Mouse (Mus musculus): Measurements from ENCODE around the gene Naaladl1. TPM values are rescaled to one million over a fixed set of nuclear protein-coding genes. Genes with fewer than 3 reads are reported as not detected.
"Not testable (repeated sequence)": the region's sequence is repeated elsewhere in the genome, so short reads cannot be mapped to it uniquely, and the experiment has no call there.

Naaladl1 gene
- total RNA-seq, 2 experiments from 2014 or later, result not detected

- DNase-seq (ENCODE audit: low spot score in 2 of 2), result no peak
- intact Hi-C loops (cut with DNase I), result loop anchor here (5.0 kb wide), 1 partner anchor 54 kb away; the partner anchor contains the start of gene Tm7sf2
Observed at GRCm38 (mm10) chr19:6121761-6122160, 16.2 kb downstream of the Naaladl1 start.

GRCm38 (mm10) chr19:6123330-6123729 lies 17.7 kb downstream of the Naaladl1 start:
- intact Hi-C loops (cut with DNase I), result loop anchor here (5.0 kb wide), 1 partner anchor 56 kb away; the partner anchor contains the start of gene Tm7sf2

GRCm38 (mm10) chr19:6124898-6125297 lies 19.3 kb downstream of the Naaladl1 start:
- no peak for DNase-seq (ENCODE audit: low spot score in 2 of 2)
- intact Hi-C loops (cut with DNase I), result loop anchor here (5.0 kb wide), 2 partner anchors 58 to 112 kb away; partner anchors contain the start of genes Ppp2r5b and Tm7sf2

More at GRCm38 (mm10) chr19:6123330-6123729, 17.7 kb downstream of the Naaladl1 start:
- no peak for DNase-seq (ENCODE audit: low spot score in 2 of 2)

GRCm38 (mm10) chr19:6126289-6126688 lies 20.7 kb downstream of the Naaladl1 start:
- DNase-seq (ENCODE audit: low spot score in 2 of 2), result peak; percentile 42 to 43
- intact Hi-C loops (cut with DNase I), result loop anchor here (5.0 kb wide), 1 partner anchor 111 kb away; the partner anchor contains the start of gene Ppp2r5b

- no peak for DNase-seq (ENCODE audit: low spot score in 2 of 2)
- intact Hi-C loops (cut with DNase I), result loop anchor here (5.0 kb wide), 1 partner anchor 110 kb away; the partner anchor contains the start of gene Ppp2r5b
Observed at GRCm38 (mm10) chr19:6126789-6127580, 21.4 kb downstream of the Naaladl1 start.

- peak; percentile 93 to 97 for DNase-seq (ENCODE audit: low spot score in 2 of 2)
- intact Hi-C loops (cut with DNase I), result loop anchor here (5.0 kb wide), 1 partner anchor 109 kb away; the partner anchor contains the start of gene Ppp2r5b
Observed at GRCm38 (mm10) chr19:6127760-6128341, 22.3 kb downstream of the Naaladl1 start, which contains the start of gene Snx15. Gene Snx15 (minus strand): TSS chr19:6128304.

GRCm38 (mm10) chr19:6130414-6131128 lies 25.0 kb downstream of the Naaladl1 start:
- intact Hi-C loops (cut with DNase I), result not testable (repeated sequence)

GRCm38 (mm10) chr19:6132171-6132827 lies 26.7 kb downstream of the Naaladl1 start:
- intact Hi-C loops (cut with DNase I), result no loop called here
- DNase-seq (ENCODE audit: low spot score in 2 of 2), result no peak

More at GRCm38 (mm10) chr19:6130414-6131128, 25.0 kb downstream of the Naaladl1 start:
- not testable (repeated sequence) for DNase-seq (ENCODE audit: low spot score in 2 of 2)

GRCm38 (mm10) chr19:6133197-6133596 lies 27.6 kb downstream of the Naaladl1 start:
- DNase-seq (ENCODE audit: low spot score in 2 of 2); intact Hi-C loops (cut with DNase I): not testable (repeated sequence)

- intact Hi-C loops (cut with DNase I), result no loop called here
- DNase-seq (ENCODE audit: low spot score in 2 of 2), result no peak
Observed at GRCm38 (mm10) chr19:6136397-6136796, 30.8 kb downstream of the Naaladl1 start.

GRCm38 (mm10) chr19:6139701-6140100 lies 34.1 kb downstream of the Naaladl1 start:
- intact Hi-C loops (cut with DNase I), result no loop called here
- no peak for DNase-seq (ENCODE audit: low spot score in 2 of 2)

- DNase-seq (ENCODE audit: low spot score in 2 of 2), result no peak
- intact Hi-C loops (cut with DNase I), result no loop called here
Observed at GRCm38 (mm10) chr19:6140374-6140677, 34.7 kb downstream of the Naaladl1 start.

GRCm38 (mm10) chr19:6140678-6141393 lies 35.3 kb downstream of the Naaladl1 start, which contains the start of gene Batf2:
Gene Batf2 (plus strand): TSS chr19:6140983.
- intact Hi-C loops (cut with DNase I), result loop anchor here (1.0 kb wide), 1 partner anchor 94 kb away; the partner anchor contains the start of gene Ppp2r5b

GRCm38 (mm10) chr19:6141394-6141749 lies 35.8 kb downstream of the Naaladl1 start, which contains the start of gene Arl2:
Gene Arl2 (minus strand): TSS chr19:6141548.
- DNase-seq (ENCODE audit: low spot score in 2 of 2), result peak; percentile 87 to 94
- intact Hi-C loops (cut with DNase I), result loop anchor here (1.0 kb wide), 1 partner anchor 94 kb away; the partner anchor contains the start of gene Ppp2r5b

More at GRCm38 (mm10) chr19:6140678-6141393, 35.3 kb downstream of the Naaladl1 start, which contains the start of gene Batf2:
- peak; percentile 93 to 94 for DNase-seq (ENCODE audit: low spot score in 2 of 2)

- DNase-seq (ENCODE audit: low spot score in 2 of 2), result no peak
- intact Hi-C loops (cut with DNase I), result no loop called here
Observed at GRCm38 (mm10) chr19:6144842-6145241, 39.3 kb downstream of the Naaladl1 start.

GRCm38 (mm10) chr19:6155174-6155573 lies 49.6 kb downstream of the Naaladl1 start:
- DNase-seq (ENCODE audit: low spot score in 2 of 2), result no peak
- intact Hi-C loops (cut with DNase I), result no loop called here

GRCm38 (mm10) chr19:6156372-6156771 lies 50.8 kb downstream of the Naaladl1 start:
- intact Hi-C loops (cut with DNase I), result no loop called here
- DNase-seq (ENCODE audit: low spot score in 2 of 2), result no peak

- DNase-seq (ENCODE audit: low spot score in 2 of 2), result no peak
- intact Hi-C loops (cut with DNase I), result no loop called here
Observed at GRCm38 (mm10) chr19:6157220-6157619, 51.6 kb downstream of the Naaladl1 start.

Measured in left cerebral cortex, postnatal 14 days (tissue).